Mouse (Mus musculus): ENCODE measurements around the gene Tcte2. TPM values are rescaled to one million over a fixed set of nuclear protein-coding genes. Genes with fewer than 3 reads are reported as not detected.
A peak's percentile ranks its signal among the peaks of the same experiment; 100 is the strongest.

Tcte2 gene
- total RNA-seq, 1 experiment from 2014 or later: not detected

GRCm38 (mm10) chr17:13754940-13755339 is 6.7 kb downstream of the Tcte2 start:
- no peak for ATAC-seq (replicated peaks in 1 of 2; ENCODE audit: insufficient read depth in 1 of 2, low FRiP score in 2 of 2, low TSS enrichment in 1 of 2, low read depth in 1 of 2, poor library complexity in 2 of 2, severe bottlenecking in 2 of 2)

GRCm38 (mm10) chr17:13753918-13754317 is 7.7 kb downstream of the Tcte2 start:
- no peak for ATAC-seq (replicated peaks in 1 of 2; ENCODE audit: insufficient read depth in 1 of 2, low FRiP score in 2 of 2, low TSS enrichment in 1 of 2, low read depth in 1 of 2, poor library complexity in 2 of 2, severe bottlenecking in 2 of 2)

- no peak for ATAC-seq (replicated peaks in 1 of 2; ENCODE audit: insufficient read depth in 1 of 2, low FRiP score in 2 of 2, low TSS enrichment in 1 of 2, low read depth in 1 of 2, poor library complexity in 2 of 2, severe bottlenecking in 2 of 2)
Measured at GRCm38 (mm10) chr17:13749027-13749426, 12.6 kb downstream of the Tcte2 start.

- ATAC-seq (replicated peaks in 1 of 2; ENCODE audit: insufficient read depth in 1 of 2, low FRiP score in 2 of 2, low TSS enrichment in 1 of 2, low read depth in 1 of 2, poor library complexity in 2 of 2, severe bottlenecking in 2 of 2): no peak
Measured at GRCm38 (mm10) chr17:13747681-13748080, 13.9 kb downstream of the Tcte2 start.

GRCm38 (mm10) chr17:13746330-13746729 is 15.3 kb downstream of the Tcte2 start:
- peak; percentile 33 to 61 for ATAC-seq (replicated peaks in 1 of 2; ENCODE audit: insufficient read depth in 1 of 2, low FRiP score in 2 of 2, low TSS enrichment in 1 of 2, low read depth in 1 of 2, poor library complexity in 2 of 2, severe bottlenecking in 2 of 2)

GRCm38 (mm10) chr17:13745373-13745772 is 16.3 kb downstream of the Tcte2 start:
- ATAC-seq (replicated peaks in 1 of 2; ENCODE audit: insufficient read depth in 1 of 2, low FRiP score in 2 of 2, low TSS enrichment in 1 of 2, low read depth in 1 of 2, poor library complexity in 2 of 2, severe bottlenecking in 2 of 2): 0 out of 4 replicates have a peak, but pooled peaks of 1 of the 2 experiments have one; percentile 19

- no peak for ATAC-seq (replicated peaks in 1 of 2; ENCODE audit: insufficient read depth in 1 of 2, low FRiP score in 2 of 2, low TSS enrichment in 1 of 2, low read depth in 1 of 2, poor library complexity in 2 of 2, severe bottlenecking in 2 of 2)
Measured at GRCm38 (mm10) chr17:13744824-13745223, 16.8 kb downstream of the Tcte2 start.

GRCm38 (mm10) chr17:13744219-13744618 is 17.4 kb downstream of the Tcte2 start:
- no peak for ATAC-seq (replicated peaks in 1 of 2; ENCODE audit: insufficient read depth in 1 of 2, low FRiP score in 2 of 2, low TSS enrichment in 1 of 2, low read depth in 1 of 2, poor library complexity in 2 of 2, severe bottlenecking in 2 of 2)

GRCm38 (mm10) chr17:13743709-13744079 is 17.9 kb downstream of the Tcte2 start:
- ATAC-seq (replicated peaks in 1 of 2; ENCODE audit: insufficient read depth in 1 of 2, low FRiP score in 2 of 2, low TSS enrichment in 1 of 2, low read depth in 1 of 2, poor library complexity in 2 of 2, severe bottlenecking in 2 of 2): no peak

GRCm38 (mm10) chr17:13742941-13743708 is 18.5 kb downstream of the Tcte2 start:
- no peak for ATAC-seq (replicated peaks in 1 of 2; ENCODE audit: insufficient read depth in 1 of 2, low FRiP score in 2 of 2, low TSS enrichment in 1 of 2, low read depth in 1 of 2, poor library complexity in 2 of 2, severe bottlenecking in 2 of 2)

GRCm38 (mm10) chr17:13742334-13742733 is 19.3 kb downstream of the Tcte2 start:
- no peak for ATAC-seq (replicated peaks in 1 of 2; ENCODE audit: insufficient read depth in 1 of 2, low FRiP score in 2 of 2, low TSS enrichment in 1 of 2, low read depth in 1 of 2, poor library complexity in 2 of 2, severe bottlenecking in 2 of 2)

GRCm38 (mm10) chr17:13741611-13742010 is 20.0 kb downstream of the Tcte2 start:
- ATAC-seq (replicated peaks in 1 of 2; ENCODE audit: insufficient read depth in 1 of 2, low FRiP score in 2 of 2, low TSS enrichment in 1 of 2, low read depth in 1 of 2, poor library complexity in 2 of 2, severe bottlenecking in 2 of 2): no peak

- 0 out of 4 replicates have a peak, but pooled peaks of 1 of the 2 experiments have one; percentile 6 for ATAC-seq (replicated peaks in 1 of 2; ENCODE audit: insufficient read depth in 1 of 2, low FRiP score in 2 of 2, low TSS enrichment in 1 of 2, low read depth in 1 of 2, poor library complexity in 2 of 2, severe bottlenecking in 2 of 2)
Measured at GRCm38 (mm10) chr17:13740796-13741195, 20.8 kb downstream of the Tcte2 start.

GRCm38 (mm10) chr17:13739981-13740380 is 21.6 kb downstream of the Tcte2 start:
- no peak for ATAC-seq (replicated peaks in 1 of 2; ENCODE audit: insufficient read depth in 1 of 2, low FRiP score in 2 of 2, low TSS enrichment in 1 of 2, low read depth in 1 of 2, poor library complexity in 2 of 2, severe bottlenecking in 2 of 2)

- ATAC-seq (replicated peaks in 1 of 2; ENCODE audit: insufficient read depth in 1 of 2, low FRiP score in 2 of 2, low TSS enrichment in 1 of 2, low read depth in 1 of 2, poor library complexity in 2 of 2, severe bottlenecking in 2 of 2): peak; percentile 51 to 54; a peak in 3 of 4 replicates
Measured at GRCm38 (mm10) chr17:13738916-13739315, 22.7 kb downstream of the Tcte2 start.

- ATAC-seq (replicated peaks in 1 of 2; ENCODE audit: insufficient read depth in 1 of 2, low FRiP score in 2 of 2, low TSS enrichment in 1 of 2, low read depth in 1 of 2, poor library complexity in 2 of 2, severe bottlenecking in 2 of 2): no peak
Measured at GRCm38 (mm10) chr17:13738121-13738776, 23.4 kb downstream of the Tcte2 start.

- no peak for ATAC-seq (replicated peaks in 1 of 2; ENCODE audit: insufficient read depth in 1 of 2, low FRiP score in 2 of 2, low TSS enrichment in 1 of 2, low read depth in 1 of 2, poor library complexity in 2 of 2, severe bottlenecking in 2 of 2)
Measured at GRCm38 (mm10) chr17:13737336-13737735, 24.3 kb downstream of the Tcte2 start.

- ATAC-seq (replicated peaks in 1 of 2; ENCODE audit: insufficient read depth in 1 of 2, low FRiP score in 2 of 2, low TSS enrichment in 1 of 2, low read depth in 1 of 2, poor library complexity in 2 of 2, severe bottlenecking in 2 of 2): no peak
Measured at GRCm38 (mm10) chr17:13735803-13736282, 25.8 kb downstream of the Tcte2 start.

Data from hematopoietic stem cell, adult 5-6 weeks (primary cell).